Mouse (Mus musculus): ENCODE data around the gene Lcp2. TPM values are rescaled to one million over a fixed set of nuclear protein-coding genes. Genes with fewer than 3 reads are reported as not detected.

The Lcp2 gene
- polyA plus RNA-seq, 1 experiment from 2014 or later, result 1.5 TPM

- no peak for ATAC-seq (ENCODE audit: insufficient number of reproducible peaks, insufficient read depth, low FRiP score, low read depth)
- 0 out of 4 replicates have a peak, but pooled peaks cover 0 to 3% of the 10 kb centered on the region in 2 experiments for H3K4me1 ChIP-seq (ENCODE audit: control insufficient read depth in 2 of 2, insufficient read depth in 2 of 2, low read length in 2 of 2)
- H3K4me3 ChIP-seq (ENCODE audit: control insufficient read depth in 1 of 2, insufficient read depth in 1 of 2, low read depth in 1 of 2, low read length in 2 of 2), result no peak overlapping the region
- H3K4me2 ChIP-seq (ENCODE audit: low read length), result no peak overlapping the region
- H3K36me3 ChIP-seq (ENCODE audit: control insufficient read depth, insufficient read depth, low read length), result no peaks in the 10 kb centered on the region
- no peak overlapping the region for H3K27ac ChIP-seq (replicated peaks in 1 of 2; ENCODE audit: control insufficient read depth in 1 of 2, insufficient read depth in 1 of 2, low read depth in 2 of 2, low read length in 2 of 2)
- 36% methylated on average over 8 of the region's 8 CpGs for WGBS
- no peaks in the 10 kb centered on the region for H3K9me3 ChIP-seq (ENCODE audit: control insufficient read depth, low read length)
- H3K9ac ChIP-seq (ENCODE audit: low read length), result no peak overlapping the region
- H3K27me3 ChIP-seq (ENCODE audit: control insufficient read depth, insufficient read depth, low read length), result no peaks in the 10 kb centered on the region
These were observed 15.5 kb upstream of the Lcp2 start for GRCm38 (mm10) chr11:34031015-34031805.

GRCm38 (mm10) chr11:34034008-34034505 is 12.7 kb upstream of the Lcp2 start:
- H3K4me1 ChIP-seq (ENCODE audit: control insufficient read depth in 2 of 2, insufficient read depth in 2 of 2, low read length in 2 of 2), result 0 out of 4 replicates have a peak, but pooled peaks cover 0 to 3% of the 10 kb centered on the region in 2 experiments
- H3K9me3 ChIP-seq (ENCODE audit: control insufficient read depth, low read length), result no peaks in the 10 kb centered on the region
- no peaks in the 10 kb centered on the region for H3K27me3 ChIP-seq (ENCODE audit: control insufficient read depth, insufficient read depth, low read length)
- H3K4me2 ChIP-seq (ENCODE audit: low read length), result no peak overlapping the region
- ATAC-seq (ENCODE audit: insufficient number of reproducible peaks, insufficient read depth, low FRiP score, low read depth), result no peak
- no peaks in the 10 kb centered on the region for H3K36me3 ChIP-seq (ENCODE audit: control insufficient read depth, insufficient read depth, low read length)
- no peak overlapping the region for H3K27ac ChIP-seq (replicated peaks in 1 of 2; ENCODE audit: control insufficient read depth in 1 of 2, insufficient read depth in 1 of 2, low read depth in 2 of 2, low read length in 2 of 2)
- H3K4me3 ChIP-seq (ENCODE audit: control insufficient read depth in 1 of 2, insufficient read depth in 1 of 2, low read depth in 1 of 2, low read length in 2 of 2), result no peak overlapping the region
- 81% methylated on average over 5 of the region's 5 CpGs for WGBS
- no peak overlapping the region for H3K9ac ChIP-seq (ENCODE audit: low read length)

- no peaks in the 10 kb centered on the region for H3K9me3 ChIP-seq (ENCODE audit: control insufficient read depth, low read length)
- H3K36me3 ChIP-seq (ENCODE audit: control insufficient read depth, insufficient read depth, low read length), result no peaks in the 10 kb centered on the region
- H3K4me3 ChIP-seq (ENCODE audit: control insufficient read depth in 1 of 2, insufficient read depth in 1 of 2, low read depth in 1 of 2, low read length in 2 of 2), result no peak overlapping the region
- no peak overlapping the region for H3K9ac ChIP-seq (ENCODE audit: low read length)
- no peak for ATAC-seq (ENCODE audit: insufficient number of reproducible peaks, insufficient read depth, low FRiP score, low read depth)
- 0 out of 4 replicates have a peak, but pooled peaks cover 0 to 3% of the 10 kb centered on the region in 2 experiments for H3K4me1 ChIP-seq (ENCODE audit: control insufficient read depth in 2 of 2, insufficient read depth in 2 of 2, low read length in 2 of 2)
- WGBS, result 60% methylated on average over 2 of the region's 2 CpGs
- H3K27ac ChIP-seq (replicated peaks in 1 of 2; ENCODE audit: control insufficient read depth in 1 of 2, insufficient read depth in 1 of 2, low read depth in 2 of 2, low read length in 2 of 2), result no peak overlapping the region
- no peak overlapping the region for H3K4me2 ChIP-seq (ENCODE audit: low read length)
- H3K27me3 ChIP-seq (ENCODE audit: control insufficient read depth, insufficient read depth, low read length), result no peaks in the 10 kb centered on the region
These were observed 11.9 kb upstream of the Lcp2 start for GRCm38 (mm10) chr11:34034794-34035193.

- no peaks in the 10 kb centered on the region for H3K9me3 ChIP-seq (ENCODE audit: control insufficient read depth, low read length)
- 0 out of 4 replicates have a peak, but pooled peaks cover 0 to 3% of the 10 kb centered on the region in 2 experiments for H3K4me1 ChIP-seq (ENCODE audit: control insufficient read depth in 2 of 2, insufficient read depth in 2 of 2, low read length in 2 of 2)
- no peak overlapping the region for H3K27ac ChIP-seq (replicated peaks in 1 of 2; ENCODE audit: control insufficient read depth in 1 of 2, insufficient read depth in 1 of 2, low read depth in 2 of 2, low read length in 2 of 2)
- H3K36me3 ChIP-seq (ENCODE audit: control insufficient read depth, insufficient read depth, low read length), result no peaks in the 10 kb centered on the region
- ATAC-seq (ENCODE audit: insufficient number of reproducible peaks, insufficient read depth, low FRiP score, low read depth), result no peak
- H3K27me3 ChIP-seq (ENCODE audit: control insufficient read depth, insufficient read depth, low read length), result no peaks in the 10 kb centered on the region
- 76% methylated on average over 5 of the region's 5 CpGs for WGBS
- H3K9ac ChIP-seq (ENCODE audit: low read length), result no peak overlapping the region
- no peak overlapping the region for H3K4me2 ChIP-seq (ENCODE audit: low read length)
- no peak overlapping the region for H3K4me3 ChIP-seq (ENCODE audit: control insufficient read depth in 1 of 2, insufficient read depth in 1 of 2, low read depth in 1 of 2, low read length in 2 of 2)
These were observed 10.6 kb upstream of the Lcp2 start for GRCm38 (mm10) chr11:34035909-34036658.

GRCm38 (mm10) chr11:34040061-34040460 is 6.7 kb upstream of the Lcp2 start:
- Histone ChIP-seq H3K9me3 (ENCODE audit: control insufficient read depth, low read length) (no peaks in the 10 kb centered on the region), H3K27me3 (ENCODE audit: control insufficient read depth, insufficient read depth, low read length) (no peaks in the 10 kb centered on the region), H3K4me1 (ENCODE audit: control insufficient read depth in 2 of 2, insufficient read depth in 2 of 2, low read length in 2 of 2) (no peaks in the 10 kb centered on the region), H3K36me3 (ENCODE audit: control insufficient read depth, insufficient read depth, low read length) (no peaks in the 10 kb centered on the region), H3K4me2 (ENCODE audit: low read length) (no peak overlapping the region), H3K9ac (ENCODE audit: low read length) (no peak overlapping the region), H3K4me3 (ENCODE audit: control insufficient read depth in 1 of 2, insufficient read depth in 1 of 2, low read depth in 1 of 2, low read length in 2 of 2) (no peak overlapping the region), H3K27ac (replicated peaks in 1 of 2; ENCODE audit: control insufficient read depth in 1 of 2, insufficient read depth in 1 of 2, low read depth in 2 of 2, low read length in 2 of 2) (no peak overlapping the region)
- ATAC-seq (ENCODE audit: insufficient number of reproducible peaks, insufficient read depth, low FRiP score, low read depth), result no peak
- 77% methylated on average over 5 of the region's 5 CpGs for WGBS

- 50% methylated on average over 1 of the region's 1 CpGs for WGBS
- Histone ChIP-seq H3K27ac (replicated peaks in 1 of 2; ENCODE audit: control insufficient read depth in 1 of 2, insufficient read depth in 1 of 2, low read depth in 2 of 2, low read length in 2 of 2) (no peak overlapping the region), H3K4me3 (ENCODE audit: control insufficient read depth in 1 of 2, insufficient read depth in 1 of 2, low read depth in 1 of 2, low read length in 2 of 2) (no peak overlapping the region), H3K9ac (ENCODE audit: low read length) (no peak overlapping the region), H3K27me3 (ENCODE audit: control insufficient read depth, insufficient read depth, low read length) (no peaks in the 10 kb centered on the region), H3K9me3 (ENCODE audit: control insufficient read depth, low read length) (no peaks in the 10 kb centered on the region), H3K36me3 (ENCODE audit: control insufficient read depth, insufficient read depth, low read length) (no peaks in the 10 kb centered on the region), H3K4me2 (ENCODE audit: low read length) (no peak overlapping the region), H3K4me1 (ENCODE audit: control insufficient read depth in 2 of 2, insufficient read depth in 2 of 2, low read length in 2 of 2) (no peaks in the 10 kb centered on the region)
- no peak for ATAC-seq (ENCODE audit: insufficient number of reproducible peaks, insufficient read depth, low FRiP score, low read depth)
These were observed 3.9 kb upstream of the Lcp2 start for GRCm38 (mm10) chr11:34042808-34043207.

- no peak for ATAC-seq (ENCODE audit: insufficient number of reproducible peaks, insufficient read depth, low FRiP score, low read depth)
- Histone ChIP-seq H3K4me2 (ENCODE audit: low read length) (no peak overlapping the region), H3K4me1 (ENCODE audit: control insufficient read depth in 2 of 2, insufficient read depth in 2 of 2, low read length in 2 of 2) (no peaks in the 10 kb centered on the region), H3K27ac (replicated peaks in 1 of 2; ENCODE audit: control insufficient read depth in 1 of 2, insufficient read depth in 1 of 2, low read depth in 2 of 2, low read length in 2 of 2) (no peak overlapping the region), H3K9ac (ENCODE audit: low read length) (no peak overlapping the region), H3K27me3 (ENCODE audit: control insufficient read depth, insufficient read depth, low read length) (no peaks in the 10 kb centered on the region), H3K4me3 (ENCODE audit: control insufficient read depth in 1 of 2, insufficient read depth in 1 of 2, low read depth in 1 of 2, low read length in 2 of 2) (no peak overlapping the region), H3K36me3 (ENCODE audit: control insufficient read depth, insufficient read depth, low read length) (no peaks in the 10 kb centered on the region), H3K9me3 (ENCODE audit: control insufficient read depth, low read length) (no peaks in the 10 kb centered on the region)
- WGBS, result 74% methylated on average over 5 of the region's 5 CpGs
These were observed 820 bp downstream of the Lcp2 start for GRCm38 (mm10) chr11:34047542-34047937.

Data from heart, embryonic 14.5 days (tissue).